Mouse (Mus musculus) left cerebral cortex, postnatal 14 days (tissue): ENCODE measurements around the gene Crybg3. TPM values are rescaled to one million over a fixed set of nuclear protein-coding genes. Genes with fewer than 3 reads are reported as not detected.

Source experiments
- DNase-seq, 2 experiments: peaks; one replicate each; pipeline ENCODE4 v3.0.0; 2021 to 2022; ENCODE audit warnings: low spot score in 2 of 2, mixed read lengths in 1 of 2
- intact Hi-C: fragments of 180-260 bp; cut with DNase I; formaldehyde crosslinking; loops from one replicate; pipeline ENCODE4 v1.15.1; 2025
- total RNA-seq, 2 experiments: library from RNA; stranded (reverse); gene quantifications; 2 replicates each; pipeline ENCODE4 v1.2.3; 2021

The Crybg3 gene
- total RNA-seq, 2 experiments from 2014 or later, result 4.0 to 5.6 TPM

GRCm38 (mm10) chr16:59547887-59548581 is 52.7 kb downstream of the Crybg3 start:
- intact Hi-C loops, result no loop called here
- peak; percentile 68 for DNase-seq

GRCm38 (mm10) chr16:59547466-59547865 is 53.3 kb downstream of the Crybg3 start:
- intact Hi-C loops, result no loop called here
- peak; percentile 42 to 74 for DNase-seq

GRCm38 (mm10) chr16:59545360-59545759 is 55.4 kb downstream of the Crybg3 start:
- DNase-seq, result no peak
- intact Hi-C loops, result no loop called here

GRCm38 (mm10) chr16:59541382-59541781 is 59.4 kb downstream of the Crybg3 start:
- intact Hi-C loops, result no loop called here
- DNase-seq, result no peak

GRCm38 (mm10) chr16:59540944-59541343 is 59.8 kb downstream of the Crybg3 start:
- DNase-seq, result no peak
- intact Hi-C loops, result no loop called here

- intact Hi-C loops, result loop anchor here (5.0 kb wide), 1 partner anchor 82 kb away; no protein-coding TSS in a partner anchor
- DNase-seq, result no peak
Observed at GRCm38 (mm10) chr16:59535673-59536072, 65.1 kb downstream of the Crybg3 start.

- intact Hi-C loops, result no loop called here
- DNase-seq, result no peak
Observed at GRCm38 (mm10) chr16:59534349-59534748, 66.4 kb downstream of the Crybg3 start.

- intact Hi-C loops, result no loop called here
- DNase-seq, result no peak
Observed at GRCm38 (mm10) chr16:59532561-59532960, 68.2 kb downstream of the Crybg3 start.

- intact Hi-C loops, result no loop called here
- DNase-seq, result no peak
Observed at GRCm38 (mm10) chr16:59531243-59531642, 69.5 kb downstream of the Crybg3 start.

- DNase-seq, result no peak
- intact Hi-C loops, result no loop called here
Observed at GRCm38 (mm10) chr16:59529570-59529969, 71.2 kb downstream of the Crybg3 start.

GRCm38 (mm10) chr16:59526939-59527338 is 73.8 kb downstream of the Crybg3 start:
- no peak for DNase-seq
- intact Hi-C loops, result no loop called here

- intact Hi-C loops, result no loop called here
- DNase-seq, result no peak
Observed at GRCm38 (mm10) chr16:59521752-59522423, 78.9 kb downstream of the Crybg3 start.

GRCm38 (mm10) chr16:59517447-59518219 is 83.1 kb downstream of the Crybg3 start:
- intact Hi-C loops, result no loop called here

GRCm38 (mm10) chr16:59516965-59517364 is 83.8 kb downstream of the Crybg3 start:
- intact Hi-C loops, result no loop called here
- no peak for DNase-seq

More at GRCm38 (mm10) chr16:59517447-59518219, 83.1 kb downstream of the Crybg3 start:
- no peak for DNase-seq

GRCm38 (mm10) chr16:59515169-59515568 is 85.6 kb downstream of the Crybg3 start:
- DNase-seq, result peak in 1 of 2 experiments; percentile 26
- intact Hi-C loops, result no loop called here

- intact Hi-C loops, result no loop called here
- no peak for DNase-seq
Observed at GRCm38 (mm10) chr16:59509830-59510229, 90.9 kb downstream of the Crybg3 start.

GRCm38 (mm10) chr16:59499180-59499579 is 101.6 kb downstream of the Crybg3 start:
- intact Hi-C loops, result no loop called here
- DNase-seq, result no peak

GRCm38 (mm10) chr16:59497947-59498346 is 102.8 kb downstream of the Crybg3 start:
- intact Hi-C loops, result no loop called here
- no peak for DNase-seq

- DNase-seq, result peak; percentile 7
- intact Hi-C loops, result no loop called here
Observed at GRCm38 (mm10) chr16:59493199-59493598, 107.6 kb downstream of the Crybg3 start.

GRCm38 (mm10) chr16:59487975-59488548 is 112.7 kb downstream of the Crybg3 start:
- no peak for DNase-seq
- intact Hi-C loops, result no loop called here
